Mouse (Mus musculus): ENCODE measurements at regions not wholly inside any gene's neighbourhood (a gene's known extent, or its start where the extent isn't known, plus 50 kb on each side); places are given as distances from the start of the nearest gene placed in this dataset.

DNA sequence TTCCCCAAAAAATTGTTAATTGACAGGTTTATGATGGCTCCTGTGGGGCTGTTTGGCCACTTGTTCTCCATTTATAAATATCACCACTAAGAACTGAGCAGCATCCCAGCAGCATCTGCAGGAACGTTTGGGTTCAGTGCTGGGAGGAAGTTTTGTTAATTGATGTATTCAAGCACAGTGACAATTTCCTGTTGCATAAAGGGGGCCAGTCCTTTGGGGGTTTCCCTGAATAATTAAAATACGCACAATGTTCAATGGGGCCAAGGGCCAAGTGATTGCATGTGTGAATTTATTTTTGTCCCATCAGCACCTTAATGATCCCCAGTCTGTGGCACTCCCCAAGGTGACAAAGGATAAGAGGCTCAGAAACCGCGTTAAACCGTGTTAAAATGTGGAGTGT lies 1272.6 kb upstream of the A1bg start:
- H3K27ac ChIP-seq (ENCODE audit: low read depth, low read length): no peak overlapping the region
- H3K36me3 ChIP-seq (ENCODE audit: control insufficient read depth, insufficient read depth, low read length): no peaks in the 10 kb centered on the region
- DNase-seq (ENCODE audit: low spot score) (no peak), ATAC-seq (ENCODE audit: low FRiP score) (no peak)
- H3K9ac ChIP-seq (ENCODE audit: low read depth, low read length): no peak overlapping the region
- H3K9me3 ChIP-seq (ENCODE audit: control insufficient read depth, low read length): no peaks in the 10 kb centered on the region
- no peak overlapping the region for H3K4me3 ChIP-seq (ENCODE audit: low read depth, low read length)
- no peaks in the 10 kb centered on the region for H3K27me3 ChIP-seq (ENCODE audit: control insufficient read depth, insufficient read depth, low read length)
- no peak overlapping the region for H3K4me2 ChIP-seq (replicated peaks; ENCODE audit: low read depth, low read length)
- H3K4me1 ChIP-seq (replicated peaks; ENCODE audit: control insufficient read depth, insufficient read depth, low read length): no peaks in the 10 kb centered on the region
- WGBS: 72% methylated on average over 5 of the region's 5 CpGs

DNA sequence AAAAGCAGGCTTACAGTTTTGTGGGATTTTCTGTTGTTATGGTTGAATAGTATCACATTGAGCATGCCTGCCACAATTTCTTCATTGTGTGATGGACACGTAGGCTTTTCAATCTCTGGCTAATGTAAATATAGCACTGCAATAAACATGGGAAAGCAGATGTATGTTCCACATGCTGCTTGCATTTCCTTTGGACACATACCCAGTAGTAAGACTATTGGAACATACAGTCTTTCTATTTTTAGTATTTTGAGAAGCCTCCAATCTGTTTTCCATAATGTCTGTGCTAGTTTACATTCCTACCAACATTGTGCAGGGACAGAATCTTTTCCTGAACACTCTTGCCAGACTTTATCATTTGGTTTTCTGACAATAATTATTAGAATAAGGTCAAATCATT lies 1269.9 kb upstream of the A1bg start:
- WGBS: 95% methylated on average over 1 of the region's 1 CpGs
- Histone ChIP-seq H3K27me3 (ENCODE audit: control insufficient read depth, insufficient read depth, low read length) (no peaks in the 10 kb centered on the region), H3K36me3 (ENCODE audit: control insufficient read depth, insufficient read depth, low read length) (no peaks in the 10 kb centered on the region), H3K9me3 (ENCODE audit: control insufficient read depth, low read length) (no peaks in the 10 kb centered on the region), H3K9ac (ENCODE audit: low read depth, low read length) (no peak overlapping the region), H3K4me2 (replicated peaks; ENCODE audit: low read depth, low read length) (no peak overlapping the region), H3K4me1 (replicated peaks; ENCODE audit: control insufficient read depth, insufficient read depth, low read length) (no peaks in the 10 kb centered on the region), H3K4me3 (ENCODE audit: low read depth, low read length) (no peak overlapping the region), H3K27ac (ENCODE audit: low read depth, low read length) (no peak overlapping the region)
- ATAC-seq (ENCODE audit: low FRiP score) (no peak), DNase-seq (ENCODE audit: low spot score) (no peak)

- H3K4me3 ChIP-seq (ENCODE audit: low read depth, low read length): no peak overlapping the region
- H3K9me3 ChIP-seq (ENCODE audit: control insufficient read depth, low read length): no peaks in the 10 kb centered on the region
- no peaks in the 10 kb centered on the region for H3K36me3 ChIP-seq (ENCODE audit: control insufficient read depth, insufficient read depth, low read length)
- WGBS: 91% methylated on average over 1 of the region's 1 CpGs
- H3K27ac ChIP-seq (ENCODE audit: low read depth, low read length): no peak overlapping the region
- no peak overlapping the region for H3K9ac ChIP-seq (ENCODE audit: low read depth, low read length)
- H3K4me2 ChIP-seq (replicated peaks; ENCODE audit: low read depth, low read length): no peak overlapping the region
- ATAC-seq (ENCODE audit: low FRiP score): no peak
- H3K27me3 ChIP-seq (ENCODE audit: control insufficient read depth, insufficient read depth, low read length): no peaks in the 10 kb centered on the region
- DNase-seq (ENCODE audit: low spot score): no peak
- no peaks in the 10 kb centered on the region for H3K4me1 ChIP-seq (replicated peaks; ENCODE audit: control insufficient read depth, insufficient read depth, low read length)
Measured at GRCm38 (mm10) chr15:62191641-62192040, 1268.8 kb upstream of the A1bg start.

GRCm38 (mm10) chr15:62190977-62191614 lies 1268.3 kb upstream of the A1bg start:
- WGBS: 90% methylated on average over 5 of the region's 5 CpGs
- no peak for ATAC-seq (ENCODE audit: low FRiP score)
- no peak overlapping the region for H3K27ac ChIP-seq (ENCODE audit: low read depth, low read length)
- H3K4me1 ChIP-seq (replicated peaks; ENCODE audit: control insufficient read depth, insufficient read depth, low read length): no peaks in the 10 kb centered on the region
- H3K36me3 ChIP-seq (ENCODE audit: control insufficient read depth, insufficient read depth, low read length): no peaks in the 10 kb centered on the region
- H3K9ac ChIP-seq (ENCODE audit: low read depth, low read length): no peak overlapping the region
- H3K4me3 ChIP-seq (ENCODE audit: low read depth, low read length): no peak overlapping the region
- no peaks in the 10 kb centered on the region for H3K9me3 ChIP-seq (ENCODE audit: control insufficient read depth, low read length)
- H3K4me2 ChIP-seq (replicated peaks; ENCODE audit: low read depth, low read length): no peak overlapping the region
- no peaks in the 10 kb centered on the region for H3K27me3 ChIP-seq (ENCODE audit: control insufficient read depth, insufficient read depth, low read length)
- no peak for DNase-seq (ENCODE audit: low spot score)

GRCm38 (mm10) chr15:62190224-62190910 lies 1267.6 kb upstream of the A1bg start:
- ATAC-seq (ENCODE audit: low FRiP score): no peak
- WGBS: 91% methylated on average over 5 of the region's 5 CpGs
- H3K27me3 ChIP-seq (ENCODE audit: control insufficient read depth, insufficient read depth, low read length): no peaks in the 10 kb centered on the region

DNA sequence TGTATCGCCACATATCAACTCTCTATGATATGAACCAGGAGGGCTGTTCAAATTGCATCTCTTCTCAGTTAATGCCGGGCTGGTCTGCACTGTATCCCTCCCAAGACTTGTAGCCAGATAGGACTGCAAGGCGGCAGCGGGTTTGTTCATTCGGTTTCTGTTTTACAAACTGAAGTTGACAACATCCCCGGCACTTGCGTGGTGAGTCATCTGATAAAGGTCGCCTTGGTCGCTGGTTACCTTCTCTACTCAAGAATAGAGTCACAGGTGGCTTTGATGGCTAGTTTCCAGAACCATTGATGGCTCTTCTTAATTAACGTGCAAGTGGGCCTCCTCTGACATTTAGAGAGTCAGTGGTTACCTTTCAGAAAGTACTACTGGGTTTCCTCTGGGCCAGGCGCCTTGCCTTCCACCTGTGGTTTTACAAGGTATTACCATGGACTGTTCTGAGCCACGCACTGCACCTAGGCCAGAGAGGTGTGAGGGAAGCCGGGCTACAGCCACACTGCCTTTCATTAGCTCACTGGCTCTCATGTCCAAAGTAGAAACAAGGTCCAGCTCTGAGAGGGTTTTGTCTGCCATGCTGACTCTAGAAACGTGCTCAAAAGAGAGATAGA lies 1266.9 kb upstream of the A1bg start:
- WGBS: 94% methylated on average over 14 of the region's 14 CpGs
- Histone ChIP-seq H3K36me3 (ENCODE audit: control insufficient read depth, insufficient read depth, low read length) (no peaks in the 10 kb centered on the region), H3K4me1 (replicated peaks; ENCODE audit: control insufficient read depth, insufficient read depth, low read length) (no peaks in the 10 kb centered on the region), H3K9ac (ENCODE audit: low read depth, low read length) (no peak overlapping the region), H3K4me3 (ENCODE audit: low read depth, low read length) (no peak overlapping the region), H3K27me3 (ENCODE audit: control insufficient read depth, insufficient read depth, low read length) (no peaks in the 10 kb centered on the region), H3K9me3 (ENCODE audit: control insufficient read depth, low read length) (no peaks in the 10 kb centered on the region), H3K27ac (ENCODE audit: low read depth, low read length) (no peak overlapping the region), H3K4me2 (replicated peaks; ENCODE audit: low read depth, low read length) (no peak overlapping the region)
- no peak for DNase-seq (ENCODE audit: low spot score)
- ATAC-seq (ENCODE audit: low FRiP score): no peak

More at GRCm38 (mm10) chr15:62190224-62190910, 1267.6 kb upstream of the A1bg start:
- no peak for DNase-seq (ENCODE audit: low spot score)
- H3K27ac ChIP-seq (ENCODE audit: low read depth, low read length): no peak overlapping the region
- H3K9ac ChIP-seq (ENCODE audit: low read depth, low read length): no peak overlapping the region
- H3K36me3 ChIP-seq (ENCODE audit: control insufficient read depth, insufficient read depth, low read length): no peaks in the 10 kb centered on the region
- H3K4me1 ChIP-seq (replicated peaks; ENCODE audit: control insufficient read depth, insufficient read depth, low read length): no peaks in the 10 kb centered on the region
- no peak overlapping the region for H3K4me3 ChIP-seq (ENCODE audit: low read depth, low read length)
- no peak overlapping the region for H3K4me2 ChIP-seq (replicated peaks; ENCODE audit: low read depth, low read length)
- no peaks in the 10 kb centered on the region for H3K9me3 ChIP-seq (ENCODE audit: control insufficient read depth, low read length)

DNA sequence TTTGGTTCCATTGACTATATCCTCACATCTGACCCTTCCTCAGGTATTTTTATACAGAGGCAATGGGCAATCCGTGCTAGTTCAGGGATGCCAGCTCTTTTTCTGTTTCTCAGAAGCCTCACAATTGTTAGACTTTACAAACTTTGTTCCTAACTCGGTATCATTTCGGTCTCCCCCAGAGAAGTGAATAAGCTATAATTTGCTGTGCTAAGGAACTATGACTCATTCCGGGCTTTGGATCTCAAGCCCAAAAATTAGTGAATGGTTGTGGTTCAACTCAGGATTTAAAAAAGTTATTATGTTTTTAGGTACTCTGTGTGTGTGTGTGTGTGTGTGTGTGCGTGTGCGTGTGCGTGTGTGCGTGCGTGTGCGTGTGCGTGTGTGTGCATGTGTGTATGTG lies 1263.7 kb upstream of the A1bg start:
- Histone ChIP-seq H3K36me3 (ENCODE audit: control insufficient read depth, insufficient read depth, low read length) (no peaks in the 10 kb centered on the region), H3K9me3 (ENCODE audit: control insufficient read depth, low read length) (no peaks in the 10 kb centered on the region), H3K4me3 (ENCODE audit: low read depth, low read length) (no peak overlapping the region), H3K27ac (ENCODE audit: low read depth, low read length) (no peak overlapping the region), H3K4me1 (replicated peaks; ENCODE audit: control insufficient read depth, insufficient read depth, low read length) (no peaks in the 10 kb centered on the region), H3K4me2 (replicated peaks; ENCODE audit: low read depth, low read length) (no peak overlapping the region), H3K9ac (ENCODE audit: low read depth, low read length) (no peak overlapping the region), H3K27me3 (ENCODE audit: control insufficient read depth, insufficient read depth, low read length) (no peaks in the 10 kb centered on the region)
- 89% methylated on average over 11 of the region's 11 CpGs for WGBS
- ATAC-seq (ENCODE audit: low FRiP score) (no peak), DNase-seq (ENCODE audit: low spot score) (no peak)

GRCm38 (mm10) chr15:62183803-62184202 lies 1261.0 kb upstream of the A1bg start:
- H3K27me3 ChIP-seq (ENCODE audit: control insufficient read depth, insufficient read depth, low read length): no peaks in the 10 kb centered on the region
- 97% methylated on average over 4 of the region's 4 CpGs for WGBS
- no peaks in the 10 kb centered on the region for H3K9me3 ChIP-seq (ENCODE audit: control insufficient read depth, low read length)
- H3K9ac ChIP-seq (ENCODE audit: low read depth, low read length): no peak overlapping the region
- H3K4me2 ChIP-seq (replicated peaks; ENCODE audit: low read depth, low read length): no peak overlapping the region
- no peak overlapping the region for H3K27ac ChIP-seq (ENCODE audit: low read depth, low read length)
- H3K4me3 ChIP-seq (ENCODE audit: low read depth, low read length): no peak overlapping the region
- no peak for ATAC-seq (ENCODE audit: low FRiP score)
- H3K4me1 ChIP-seq (replicated peaks; ENCODE audit: control insufficient read depth, insufficient read depth, low read length): no peaks in the 10 kb centered on the region
- DNase-seq (ENCODE audit: low spot score): no peak
- no peaks in the 10 kb centered on the region for H3K36me3 ChIP-seq (ENCODE audit: control insufficient read depth, insufficient read depth, low read length)

DNA sequence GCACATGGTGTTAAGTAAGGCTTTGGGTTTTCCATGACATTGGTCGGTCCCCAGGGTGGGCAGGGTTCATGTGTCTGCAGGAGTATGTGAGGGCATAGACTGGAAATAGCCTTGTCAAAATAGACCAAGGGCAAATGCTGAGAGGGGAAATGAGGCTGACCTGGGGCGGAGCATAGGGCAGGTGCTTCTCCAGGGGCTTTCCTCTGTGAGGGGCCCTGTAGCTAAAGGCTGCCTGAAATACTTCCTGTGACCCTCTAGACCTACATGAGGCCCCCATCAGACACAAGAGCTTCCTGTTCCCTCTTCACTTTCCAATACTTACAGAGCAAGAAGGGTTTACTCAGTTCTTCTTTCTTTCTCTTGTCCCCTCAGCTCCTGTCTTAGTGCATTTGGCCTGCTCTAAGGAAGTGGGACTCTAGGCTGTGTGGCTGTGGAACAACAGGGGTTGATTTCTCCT lies 1258.7 kb upstream of the A1bg start:
- no peak overlapping the region for H3K9ac ChIP-seq (ENCODE audit: low read depth, low read length)
- H3K4me1 ChIP-seq (replicated peaks; ENCODE audit: control insufficient read depth, insufficient read depth, low read length): no peaks in the 10 kb centered on the region
- DNase-seq (ENCODE audit: low spot score) (no peak), ATAC-seq (ENCODE audit: low FRiP score) (no peak)
- no peaks in the 10 kb centered on the region for H3K36me3 ChIP-seq (ENCODE audit: control insufficient read depth, insufficient read depth, low read length)
- H3K4me2 ChIP-seq (replicated peaks; ENCODE audit: low read depth, low read length): no peak overlapping the region
- no peaks in the 10 kb centered on the region for H3K9me3 ChIP-seq (ENCODE audit: control insufficient read depth, low read length)
- H3K27ac ChIP-seq (ENCODE audit: low read depth, low read length): no peak overlapping the region
- 83% methylated on average over 2 of the region's 2 CpGs for WGBS
- no peaks in the 10 kb centered on the region for H3K27me3 ChIP-seq (ENCODE audit: control insufficient read depth, insufficient read depth, low read length)
- no peak overlapping the region for H3K4me3 ChIP-seq (ENCODE audit: low read depth, low read length)
